Mouse (Mus musculus): Measurements from ENCODE around the gene Dnajb2. TPM values are rescaled to one million over a fixed set of nuclear protein-coding genes. Genes with fewer than 3 reads are reported as not detected.

Gene Dnajb2
- polyA plus RNA-seq, 1 experiment from 2014 or later = 36.6 TPM

GRCm38 (mm10) chr1:75253849-75254624, 17.8 kb downstream of the Dnajb2 start:
- ATAC-seq (ENCODE audit: insufficient number of reproducible peaks, insufficient read depth, low FRiP score, low TSS enrichment, low read depth) = no peak
- Histone ChIP-seq H3K4me3 (no peak overlapping the region), H3K36me3 (no peaks in the 10 kb centered on the region), H3K9ac (no peak overlapping the region), H3K9me3 (no peaks in the 10 kb centered on the region), H3K4me1 (peaks cover 11% of the 10 kb centered on the region; the same call in 1 of the 2 replicates), H3K27me3 (peaks cover 31% of the 10 kb centered on the region), H3K4me2 (no peak overlapping the region), H3K27ac (no peak overlapping the region)
- 63% methylated on average over 16 of the region's 16 CpGs for WGBS

GRCm38 (mm10) chr1:75254625-75255013, 18.4 kb downstream of the Dnajb2 start:
- WGBS = 68% methylated on average over 8 of the region's 8 CpGs
- Histone ChIP-seq H3K4me3 (no peak overlapping the region), H3K36me3 (no peaks in the 10 kb centered on the region), H3K9ac (no peak overlapping the region), H3K27ac (no peak overlapping the region), H3K27me3 (peaks cover 31% of the 10 kb centered on the region), H3K4me2 (no peak overlapping the region), H3K9me3 (no peaks in the 10 kb centered on the region), H3K4me1 (peaks cover 11% of the 10 kb centered on the region; the same call in 1 of the 2 replicates)
- no peak for ATAC-seq (ENCODE audit: insufficient number of reproducible peaks, insufficient read depth, low FRiP score, low TSS enrichment, low read depth)

DNA sequence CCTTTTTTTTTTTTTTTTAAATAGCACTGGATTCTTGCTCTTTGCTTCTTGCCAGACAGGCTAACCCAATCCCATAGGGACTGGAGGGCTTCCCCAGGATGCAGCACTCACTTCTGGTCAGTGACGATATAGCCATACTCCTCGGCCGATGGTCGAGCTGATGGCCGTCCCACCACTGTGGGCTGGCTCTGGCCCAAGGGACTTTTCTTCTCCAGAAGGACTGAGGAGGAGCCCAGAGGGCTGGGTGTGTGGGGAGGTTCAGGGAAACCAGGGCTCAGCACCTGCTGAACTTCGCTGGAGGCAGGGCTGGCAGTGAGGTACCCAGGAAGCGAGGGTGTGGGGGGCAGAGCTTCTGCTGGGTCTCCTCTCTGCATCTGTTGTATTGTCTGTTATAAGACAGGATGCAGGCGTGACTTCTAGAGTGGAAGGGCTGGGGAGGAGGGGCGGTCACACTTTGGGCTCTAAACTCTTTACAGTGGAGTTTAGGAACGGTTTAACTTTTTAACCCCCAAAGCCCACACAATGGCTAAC, 19.4 kb downstream of the Dnajb2 start:
- Histone ChIP-seq H3K4me3 (no peak overlapping the region), H3K9ac (no peak overlapping the region), H3K9me3 (no peaks in the 10 kb centered on the region), H3K36me3 (no peaks in the 10 kb centered on the region), H3K4me1 (peaks cover 8% of the 10 kb centered on the region; the same call in 1 of the 2 replicates), H3K27me3 (peaks cover 31% of the 10 kb centered on the region), H3K27ac (no peak overlapping the region), H3K4me2 (no peak overlapping the region)
- 64% methylated on average over 10 of the region's 10 CpGs for WGBS
- no peak for ATAC-seq (ENCODE audit: insufficient number of reproducible peaks, insufficient read depth, low FRiP score, low TSS enrichment, low read depth)

- H3K9me3 ChIP-seq = no peaks in the 10 kb centered on the region
- H3K4me3 ChIP-seq = no peak overlapping the region
- H3K27me3 ChIP-seq = peaks cover 67% of the 10 kb centered on the region
- no peak for ATAC-seq (ENCODE audit: insufficient number of reproducible peaks, insufficient read depth, low FRiP score, low TSS enrichment, low read depth)
- no peaks in the 10 kb centered on the region for H3K4me1 ChIP-seq
- H3K36me3 ChIP-seq = no peaks in the 10 kb centered on the region
- no peak overlapping the region for H3K27ac ChIP-seq
- no peak overlapping the region for H3K4me2 ChIP-seq
- H3K9ac ChIP-seq = no peak overlapping the region
Measured at GRCm38 (mm10) chr1:75261278-75261677, 25.1 kb downstream of the Dnajb2 start.

- no peak overlapping the region for H3K27ac ChIP-seq
- H3K4me2 ChIP-seq = no peak overlapping the region
- ATAC-seq (ENCODE audit: insufficient number of reproducible peaks, insufficient read depth, low FRiP score, low TSS enrichment, low read depth) = no peak
- H3K36me3 ChIP-seq = no peaks in the 10 kb centered on the region
- H3K9ac ChIP-seq = no peak overlapping the region
- no peaks in the 10 kb centered on the region for H3K4me1 ChIP-seq
- WGBS = 2% methylated on average over 40 of the region's 40 CpGs
- 0 out of 2 replicates have a peak overlapping the region, but pooled peaks have one; percentile 6 for H3K4me3 ChIP-seq
- H3K27me3 ChIP-seq = peaks cover 58% of the 10 kb centered on the region
- H3K9me3 ChIP-seq = no peaks in the 10 kb centered on the region
Measured at GRCm38 (mm10) chr1:75262969-75263951, 27.1 kb downstream of the Dnajb2 start.

DNA sequence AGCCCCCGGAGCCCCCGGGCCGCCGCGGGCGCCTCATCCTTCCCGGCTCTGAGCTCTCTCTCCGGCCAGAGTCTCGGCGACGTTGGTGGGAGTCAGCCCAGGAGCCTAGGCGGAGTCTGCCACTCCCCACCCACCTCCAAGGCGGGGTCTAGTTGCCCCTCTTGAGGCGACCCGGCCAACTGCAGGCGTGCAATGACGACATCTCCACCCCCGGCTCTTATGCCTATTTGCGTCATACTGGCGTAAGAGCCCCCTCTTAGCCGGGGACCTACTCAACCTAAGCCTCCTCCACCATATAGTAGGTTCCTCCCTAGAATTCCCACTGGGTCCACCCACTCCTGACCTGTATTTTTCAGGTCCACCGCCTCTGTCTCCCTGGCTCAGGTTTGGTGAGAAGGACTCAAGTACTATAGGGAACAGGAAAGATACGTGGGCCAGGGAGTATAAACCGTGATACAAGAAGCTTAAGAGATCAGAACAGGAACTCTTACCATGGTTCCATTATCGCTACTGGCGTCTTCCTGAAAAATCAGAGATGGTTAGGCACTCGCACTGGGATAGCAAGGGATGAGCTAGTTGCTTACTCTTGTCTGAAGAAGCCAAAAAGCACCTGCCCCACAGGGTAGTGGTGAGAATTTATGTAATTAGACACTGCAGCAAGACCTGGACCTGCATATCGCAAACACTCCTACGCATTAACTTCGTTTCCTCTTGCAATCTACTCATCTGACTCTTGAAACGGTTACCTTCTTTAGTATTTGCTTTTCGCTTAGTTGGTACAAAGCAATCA, 28.1 kb downstream of the Dnajb2 start, which contains the start of gene Ptprn:
Gene Ptprn, minus strand, starts transcription at position 412 of the 790 bp plus-strand sequence.
- H3K27me3 ChIP-seq = peaks cover 60% of the 10 kb centered on the region
- 12% methylated on average over 32 of the region's 32 CpGs for WGBS
- no peak within 1 kb of the TSS for H3K9ac ChIP-seq
- H3K9me3 ChIP-seq = no peaks in the 10 kb centered on the region
- H3K4me1 ChIP-seq = no peaks in the 10 kb centered on the region
- H3K4me2 ChIP-seq = peak within 1 kb of the TSS; percentile 32; the same call in 1 of the 2 replicates
- peak within 1 kb of the TSS; percentile 13; the same call in 1 of the 2 replicates for H3K4me3 ChIP-seq
- no peak for ATAC-seq (ENCODE audit: insufficient number of reproducible peaks, insufficient read depth, low FRiP score, low TSS enrichment, low read depth)
- no peaks in the 10 kb centered on the region for H3K36me3 ChIP-seq
- no peak within 1 kb of the TSS for H3K27ac ChIP-seq

GRCm38 (mm10) chr1:75277195-75278188, 41.3 kb downstream of the Dnajb2 start:
- 4% methylated on average over 23 of the region's 23 CpGs for WGBS
- no peak overlapping the region for H3K4me2 ChIP-seq
- no peak for ATAC-seq (ENCODE audit: insufficient number of reproducible peaks, insufficient read depth, low FRiP score, low TSS enrichment, low read depth)
- H3K27ac ChIP-seq = no peak overlapping the region
- H3K9ac ChIP-seq = no peak overlapping the region
- peaks cover 48% of the 10 kb centered on the region for H3K27me3 ChIP-seq
- H3K9me3 ChIP-seq = no peaks in the 10 kb centered on the region
- H3K4me1 ChIP-seq = no peaks in the 10 kb centered on the region
- H3K4me3 ChIP-seq = no peak overlapping the region
- H3K36me3 ChIP-seq = no peaks in the 10 kb centered on the region

GRCm38 (mm10) chr1:75278228-75278627, 42.0 kb downstream of the Dnajb2 start, which contains the start of gene Resp18:
Resp18 (minus strand) TSS chr1:75278415.
- Histone ChIP-seq H3K9me3 (no peaks in the 10 kb centered on the region), H3K9ac (no peak within 1 kb of the TSS), H3K27me3 (peaks cover 45% of the 10 kb centered on the region), H3K4me2 (no peak within 1 kb of the TSS), H3K4me1 (no peaks in the 10 kb centered on the region), H3K36me3 (no peaks in the 10 kb centered on the region), H3K27ac (no peak within 1 kb of the TSS), H3K4me3 (no peak within 1 kb of the TSS)
- ATAC-seq (ENCODE audit: insufficient number of reproducible peaks, insufficient read depth, low FRiP score, low TSS enrichment, low read depth) = no peak
- 2% methylated on average over 13 of the region's 13 CpGs for WGBS

DNA sequence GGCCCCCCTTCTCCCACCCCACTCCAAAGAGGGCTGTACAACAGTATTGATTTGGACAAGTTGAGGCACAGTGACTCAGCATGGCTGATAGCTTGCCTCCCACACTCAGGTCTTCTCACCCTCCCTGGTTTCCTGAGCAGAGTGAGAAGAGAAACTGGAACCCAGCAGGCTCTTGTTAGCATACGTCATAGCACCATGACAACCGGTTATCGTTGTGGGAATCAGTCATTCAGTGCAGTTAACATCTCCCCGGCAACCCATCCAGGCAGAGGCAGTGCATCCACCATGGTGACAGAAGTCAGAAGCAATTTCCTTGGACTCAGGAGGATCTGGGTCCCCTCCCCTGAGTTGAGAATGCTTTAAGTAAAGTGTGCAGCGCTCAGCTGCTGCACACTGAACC, 46.8 kb downstream of the Dnajb2 start:
- Histone ChIP-seq H3K4me3 (no peak overlapping the region), H3K4me1 (no peaks in the 10 kb centered on the region), H3K27ac (no peak overlapping the region), H3K9me3 (no peaks in the 10 kb centered on the region), H3K36me3 (no peaks in the 10 kb centered on the region), H3K9ac (no peak overlapping the region), H3K4me2 (no peak overlapping the region), H3K27me3 (peaks cover 20% of the 10 kb centered on the region)
- no peak for ATAC-seq (ENCODE audit: insufficient number of reproducible peaks, insufficient read depth, low FRiP score, low TSS enrichment, low read depth)
- WGBS = 76% methylated on average over 5 of the region's 5 CpGs

DNA sequence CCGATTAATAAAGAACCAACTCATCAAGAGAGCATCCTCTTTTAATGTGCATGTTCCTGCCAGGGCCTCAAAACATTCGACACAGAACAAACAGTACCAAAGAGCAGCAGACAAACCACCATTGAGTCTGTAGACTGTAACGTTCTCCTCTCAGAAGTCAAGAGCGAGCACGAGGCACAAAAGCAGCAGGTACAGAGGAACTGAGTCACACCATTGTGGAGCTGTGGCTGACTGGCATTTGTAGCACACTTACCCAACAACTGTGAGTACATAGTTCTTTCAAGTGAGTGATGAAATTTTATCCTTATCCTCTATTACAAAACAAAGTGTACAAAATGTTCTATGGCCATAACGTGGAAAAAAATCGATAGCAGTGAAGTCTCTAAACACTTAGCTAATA, 48.7 kb downstream of the Dnajb2 start:
- Histone ChIP-seq H3K4me1 (no peaks in the 10 kb centered on the region), H3K9ac (no peak overlapping the region), H3K27me3 (0 out of 2 replicates have a peak, but pooled peaks cover 5% of the 10 kb centered on the region), H3K4me2 (no peak overlapping the region), H3K4me3 (no peak overlapping the region), H3K27ac (no peak overlapping the region), H3K9me3 (no peaks in the 10 kb centered on the region), H3K36me3 (no peaks in the 10 kb centered on the region)
- WGBS = 85% methylated on average over 7 of the region's 7 CpGs
- no peak for ATAC-seq (ENCODE audit: insufficient number of reproducible peaks, insufficient read depth, low FRiP score, low TSS enrichment, low read depth)
